Mouse (Mus musculus) liver, embryonic 14 days (tissue): ENCODE measurements around the gene Gm42372. TPM values are rescaled to one million over a fixed set of nuclear protein-coding genes. Genes with fewer than 3 reads are reported as not detected.

Experiments used
- polyA plus RNA-seq: library from polyadenylated mRNA; depleted of rRNA; stranded (reverse); fragments of >200 nt; gene quantifications from 2 replicates; pipeline ENCODE4 v1.2.3, GENCODE M21; 2012; rRNA removed

Gene Gm42372
- under 0.01 TPM in 2 replicates for polyA plus RNA-seq

GRCm38 (mm10) chr7:16982859-16983568, at the start of gene Gm42372:
TSS of gene Gm42372 (plus strand) at chr7:16983086.

GRCm38 (mm10) chr7:16944061-16944807, 38.7 kb upstream of the Gm42372 start, which contains the start of gene Pnmal2:
TSS of gene Pnmal2 (plus strand) at chr7:16944682.

GRCm38 (mm10) chr7:16959539-16960187, 23.2 kb upstream of the Gm42372 start, which contains the start of gene Pnmal1:
TSS of gene Pnmal1 (plus strand) at chr7:16959679.

GRCm38 (mm10) chr7:16992451-16992807, 9.5 kb downstream of the Gm42372 start, which contains the start of gene Ccdc8:
TSS of gene Ccdc8 (plus strand) at chr7:16992708.

GRCm38 (mm10) chr7:17027588-17028343, 44.9 kb downstream of the Gm42372 start, which contains the start of gene Ppp5c:
TSS of gene Ppp5c (minus strand) at chr7:17027924.

Other genes with a start within 250 kb of the Gm42372 start
- 155 and 180 TPM in 2 replicates for gene Ap2s1, start 244.7 kb upstream of the Gm42372 start, polyA plus RNA-seq
- gene Slc1a5, start 201.7 kb upstream of the Gm42372 start, polyA plus RNA-seq, result 128 and 153 TPM in 2 replicates
- 36.0 and 43.2 TPM in 2 replicates for gene Strn4, start 167.2 kb upstream of the Gm42372 start, polyA plus RNA-seq
- gene Fkrp, start 166.4 kb upstream of the Gm42372 start, polyA plus RNA-seq, result 5.4 and 5.7 TPM in 2 replicates
- 2.5 and 2.8 TPM in 2 replicates for gene Prkd2, start 140.2 kb upstream of the Gm42372 start, polyA plus RNA-seq
- gene Dact3, start 107.8 kb upstream of the Gm42372 start, polyA plus RNA-seq, result 0.46 and 0.71 TPM in 2 replicates
- 0.18 and 0.40 TPM in 2 replicates for gene Gng8, start 91.3 kb upstream of the Gm42372 start, polyA plus RNA-seq
- gene Ptgir, start 76.6 kb upstream of the Gm42372 start, polyA plus RNA-seq, result 0.81 and 0.86 TPM in 2 replicates
- gene Calm3, start 59.0 kb upstream of the Gm42372 start, polyA plus RNA-seq, result 87.2 and 93.1 TPM in 2 replicates
- 0.05 and 0.26 TPM in 2 replicates for gene Pnmal2, start 38.4 kb upstream of the Gm42372 start, polyA plus RNA-seq
- under 0.01 and 0.02 TPM in 2 replicates for gene Pnmal1, start 23.4 kb upstream of the Gm42372 start, polyA plus RNA-seq
- gene Ccdc8, start 9.6 kb downstream of the Gm42372 start, polyA plus RNA-seq, result 2.4 and 2.5 TPM in 2 replicates
- gene Ppp5c, start 44.8 kb downstream of the Gm42372 start, polyA plus RNA-seq, result 57.7 and 62.8 TPM in 2 replicates
- gene Hif3a, start 79.3 kb downstream of the Gm42372 start, polyA plus RNA-seq, result 8.1 and 10.3 TPM in 2 replicates
- gene Psg16, start 91.0 kb downstream of the Gm42372 start, polyA plus RNA-seq, result 0.05 and 0.16 TPM in 2 replicates
- 0.01 TPM in 1 of 2 replicates, not detected in the other for gene Ceacam3, start 167.2 kb downstream of the Gm42372 start, polyA plus RNA-seq
- gene Psg29, start 220.4 kb downstream of the Gm42372 start, polyA plus RNA-seq, result 0.01 and 0.02 TPM in 2 replicates